In the genomic region with DNA sequence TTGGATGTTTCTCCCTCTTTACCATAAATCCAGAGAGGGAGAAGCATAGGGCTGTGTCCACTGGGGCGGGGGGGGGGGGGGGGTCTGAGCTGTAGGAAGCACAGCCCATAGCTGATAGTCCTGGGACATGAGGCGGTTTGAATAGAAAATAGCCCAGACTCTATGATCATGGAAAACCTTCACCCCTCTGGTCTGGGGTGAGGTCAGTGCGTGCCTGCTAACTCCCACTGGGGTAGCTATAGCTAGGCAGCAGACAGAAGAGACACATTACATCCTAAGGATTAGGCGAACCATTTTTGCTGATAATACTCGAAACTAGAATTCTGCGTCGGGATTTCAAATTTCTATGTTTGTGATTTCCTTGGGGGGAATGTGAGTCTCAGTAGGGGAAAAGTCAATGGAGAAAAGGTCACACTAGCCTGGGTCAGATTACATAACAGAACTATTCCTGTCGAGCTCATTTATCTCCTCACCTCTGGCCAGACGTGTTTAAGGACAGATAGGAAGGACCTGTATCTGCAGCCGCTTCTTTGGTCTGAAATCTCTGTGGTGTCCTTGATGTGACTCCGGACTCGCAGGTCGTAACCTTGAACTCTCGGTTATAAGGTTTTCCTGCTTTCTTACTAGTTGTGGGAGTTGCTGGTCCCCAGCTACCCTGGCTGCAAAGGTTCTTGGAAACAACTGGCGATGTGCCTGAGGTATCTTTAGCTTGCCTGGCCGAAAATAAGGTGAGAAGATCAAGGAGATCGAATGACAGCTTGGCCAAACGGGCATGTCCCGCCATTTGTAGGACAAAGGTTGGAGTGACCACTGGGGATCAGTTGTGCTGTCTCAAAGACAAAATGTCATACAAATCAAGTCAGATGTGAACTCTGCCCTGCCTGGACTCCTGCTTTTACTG, we compare ENCODE assay signal across 12 mouse cellular contexts. TPM values are rescaled to one million over a fixed set of nuclear protein-coding genes. Genes with fewer than 3 reads are reported as not detected.
DNase-seq lines count a peak whose midpoint lies in the region; ATAC-seq and TF ChIP-seq lines count a peak whose summit lies in the region.
"Had no signal": no experiment of that assay in that cellular context is flagged by ENCODE, and none has a peak within 500 bp of the region (broad histone marks: within the 10 kb centered on the region; RNA-seq: fewer than 3 reads in every experiment).

No protein-coding gene starts in this region.

- H3K4me3 ChIP-seq in ES-Bruce4 (ENCODE audit: low read depth, low read length): no peak overlapping the region
- H3K4me3 ChIP-seq in brown adipose tissue, adult 24 weeks (ENCODE audit: insufficient read depth, low read depth, low read length): no peak overlapping the region
- H3K4me3 ChIP-seq in forebrain, embryonic 16.5 days (replicated peaks; ENCODE audit: low read length): no peak overlapping the region
- H3K4me3 ChIP-seq: liver, embryonic 13.5 days had no signal

- ATAC-seq in forebrain, embryonic 16.5 days: no peak
- ATAC-seq: CD4-positive, CD25-positive, alpha-beta regulatory T cell, adult 4 months had no signal

- no peaks in the 10 kb centered on the region for H3K27me3 ChIP-seq in ES-Bruce4 (ENCODE audit: control insufficient read depth, insufficient read depth, low read length, poor library complexity, severe bottlenecking)
- H3K27me3 ChIP-seq in forebrain, embryonic 16.5 days (replicated peaks; ENCODE audit: control insufficient read depth, insufficient read depth, low read length): no peaks in the 10 kb centered on the region
- H3K27me3 ChIP-seq: liver, embryonic 13.5 days had no signal

- no peak overlapping the region for H3K4me2 ChIP-seq in forebrain, embryonic 16.5 days (ENCODE audit: low read length)
- H3K4me2 ChIP-seq: liver, embryonic 13.5 days had no signal

- H3K4me1 ChIP-seq in ES-Bruce4 (ENCODE audit: control insufficient read depth, insufficient read depth, low read length): peaks cover 7% of the 10 kb centered on the region
- H3K4me1 ChIP-seq in brown adipose tissue, adult 24 weeks (ENCODE audit: control insufficient read depth, insufficient read depth, insufficient read length, low read length): peaks cover 59% of the 10 kb centered on the region
- peaks cover 13% of the 10 kb centered on the region; the same call in 1 of the 2 replicates for H3K4me1 ChIP-seq in forebrain, embryonic 16.5 days (replicated peaks; ENCODE audit: control insufficient read depth, insufficient read depth, low read length)

- H3K9me3 ChIP-seq in ES-Bruce4 (replicated peaks; ENCODE audit: control insufficient read depth, insufficient read depth, low read length, poor library complexity, severe bottlenecking): no peaks in the 10 kb centered on the region
- H3K9me3 ChIP-seq in forebrain, embryonic 16.5 days (ENCODE audit: control insufficient read depth, low read length): no peaks in the 10 kb centered on the region
- H3K9me3 ChIP-seq: liver, embryonic 13.5 days had no signal

- no peak overlapping the region; the same call in 1 of the 2 replicates for H3K9ac ChIP-seq in ES-Bruce4 (ENCODE audit: low read depth, poor library complexity, severe bottlenecking)
- H3K9ac ChIP-seq in forebrain, embryonic 16.5 days (replicated peaks; ENCODE audit: low read depth, low read length): no peak overlapping the region
- H3K9ac ChIP-seq: liver, embryonic 13.5 days had no signal

- WGBS in forebrain, embryonic 16.5 days: 88% methylated on average over 18 of the region's 19 CpGs

- no peak for TF ChIP-seq CTCF in ES-Bruce4 (IDR thresholded peaks at IDR 0.05; ENCODE audit: low read depth, low read length)

- peak; percentile 66 for DNase-seq in kidney, adult 11 months
- no peak for DNase-seq in kidney, adult 8-10 months
- DNase-seq in heart, postnatal 4 days: peak; percentile 55
- no peak for DNase-seq in cerebellum, adult 11-12 months
- no peak for DNase-seq in thymus, postnatal 36 days
- DNase-seq: layer of hippocampus, postnatal 36 days; liver, embryonic 13.5 days had no signal

- peak overlapping the region; percentile 42 for H3K27ac ChIP-seq in ES-Bruce4 (ENCODE audit: insufficient read depth, low read length)
- H3K27ac ChIP-seq in brown adipose tissue, adult 24 weeks (replicated peaks; ENCODE audit: low read depth, low read length): peak overlapping the region; percentile 97
- H3K27ac ChIP-seq in forebrain, embryonic 16.5 days (ENCODE audit: low read length): no peak overlapping the region
- H3K27ac ChIP-seq: liver, embryonic 13.5 days had no signal

- no peak for TF ChIP-seq POLR2A in ES-Bruce4 (IDR thresholded peaks at IDR 0.05; ENCODE audit: insufficient read depth, low read length)

- TF ChIP-seq EP300 in ES-Bruce4 (IDR thresholded peaks at IDR 0.05; ENCODE audit: insufficient read depth, low read depth, low read length): no peak

- no peaks in the 10 kb centered on the region for H3K36me3 ChIP-seq in ES-Bruce4 (ENCODE audit: control insufficient read depth, insufficient read depth, low read length, poor library complexity, severe bottlenecking)
- H3K36me3 ChIP-seq in forebrain, embryonic 16.5 days (ENCODE audit: control insufficient read depth, insufficient read depth): no peaks in the 10 kb centered on the region
- H3K36me3 ChIP-seq: liver, embryonic 13.5 days had no signal

RNA-seq across cellular contexts. Expression of gene Gm16253, which starts 2.9 kb away (rescaled TPM):
- 1.1 and 1.7 TPM in 2 replicates for polyA plus RNA-seq in ES-Bruce4 (2011; ENCODE audit: insufficient read depth, insufficient read length, low read depth, missing spikeins)
- polyA plus RNA-seq in brown adipose tissue, adult 24 weeks (2012; ENCODE audit: insufficient read depth, insufficient read length, missing spikeins): not detected in 2 replicates
- 1 to 10 TPM; 2.5 to 2.9 TPM for total RNA-seq in heart, postnatal 4 days (2021)
- 1.6 and 1.8 TPM in 2 replicates for polyA plus RNA-seq in forebrain, embryonic 16.5 days (2015; fragmentation: Nextera tagmentation; extraction: Ambion mirVana)
- total RNA-seq: layer of hippocampus, postnatal 36 days had no signal
- polyA plus RNA-seq: cortical plate, adult 2 months; liver, embryonic 13.5 days had no signal

RNA-seq across cellular contexts. Expression of gene Txnip, which starts 16.1 kb away (rescaled TPM):
- polyA plus RNA-seq in ES-Bruce4 (2011; ENCODE audit: insufficient read depth, insufficient read length, low read depth, missing spikeins): 450 and 464 TPM in 2 replicates
- 1,091 and 1,303 TPM in 2 replicates for polyA plus RNA-seq in brown adipose tissue, adult 24 weeks (2012; ENCODE audit: insufficient read depth, insufficient read length, missing spikeins)
- 100 to 1,000 TPM; 286 to 331 TPM for total RNA-seq in heart, postnatal 4 days (2021)
- polyA plus RNA-seq in forebrain, embryonic 16.5 days (2015; fragmentation: Nextera tagmentation; extraction: Ambion mirVana): 63.4 and 75.9 TPM in 2 replicates

RNA-seq across cellular contexts. Expression of gene Polr3gl, which starts 20.1 kb away (rescaled TPM):
- 16.2 and 22.8 TPM in 2 replicates for polyA plus RNA-seq in ES-Bruce4 (2011; ENCODE audit: insufficient read depth, insufficient read length, low read depth, missing spikeins)
- 39.0 and 72.4 TPM in 2 replicates for polyA plus RNA-seq in brown adipose tissue, adult 24 weeks (2012; ENCODE audit: insufficient read depth, insufficient read length, missing spikeins)
- total RNA-seq in heart, postnatal 4 days (2021): 10 to 100 TPM; 20.4 to 24.0 TPM
- 38.7 and 43.1 TPM in 2 replicates for polyA plus RNA-seq in forebrain, embryonic 16.5 days (2015; fragmentation: Nextera tagmentation; extraction: Ambion mirVana)

RNA-seq across cellular contexts. Expression of gene Ankrd34a, which starts 22.6 kb away (rescaled TPM):
- polyA plus RNA-seq in ES-Bruce4 (2011; ENCODE audit: insufficient read depth, insufficient read length, low read depth, missing spikeins): 0.31 and 0.43 TPM in 2 replicates
- polyA plus RNA-seq in brown adipose tissue, adult 24 weeks (2012; ENCODE audit: insufficient read depth, insufficient read length, missing spikeins): not detected in 2 replicates
- total RNA-seq in heart, postnatal 4 days (2021): 1 to 10 TPM; 1.8 to 3.1 TPM
- polyA plus RNA-seq in forebrain, embryonic 16.5 days (2015; fragmentation: Nextera tagmentation; extraction: Ambion mirVana): 16.2 and 21.9 TPM in 2 replicates
- polyA plus RNA-seq: CD4-positive, CD25-positive, alpha-beta regulatory T cell, adult 4 months had no signal

RNA-seq across cellular contexts. Expression of gene Lix1l, which starts 27.1 kb away (rescaled TPM):
- polyA plus RNA-seq in ES-Bruce4 (2011; ENCODE audit: insufficient read depth, insufficient read length, low read depth, missing spikeins): 2.5 and 3.1 TPM in 2 replicates
- 10.0 and 11.0 TPM in 2 replicates for polyA plus RNA-seq in brown adipose tissue, adult 24 weeks (2012; ENCODE audit: insufficient read depth, insufficient read length, missing spikeins)
- 10 to 100 TPM; 53.1 to 56.6 TPM for total RNA-seq in heart, postnatal 4 days (2021)
- 6.3 and 7.5 TPM in 2 replicates for polyA plus RNA-seq in forebrain, embryonic 16.5 days (2015; fragmentation: Nextera tagmentation; extraction: Ambion mirVana)

Comparison
In these comparisons a context has a peak if more than half of its experiments do, and no peak if none do; other contexts are left out.
1. DNase-seq: peak in kidney, adult 11 months (single experiment) and heart, postnatal 4 days (single experiment); none in kidney, adult 8-10 months (0 of 2), cerebellum, adult 11-12 months (single experiment) and thymus, postnatal 36 days (0 of 2).